Mouse (Mus musculus) stomach, postnatal 0 days (tissue): ENCODE measurements around the gene Ywhab. TPM values are rescaled to one million over a fixed set of nuclear protein-coding genes. Genes with fewer than 3 reads are reported as not detected.

Experiments
- ATAC-seq: fragments of 200-750 bp; cut with Nextera tagmentation; 2 replicates; pipeline ENCODE4 v1.8.0; 2017; ENCODE audit not compliant: low FRiP score, low TSS enrichment
- DNase-seq: peaks from one replicate; pipeline ENCODE4 v3.0.0-alpha.2; 2016; ENCODE audit warnings: low spot score
- H3K27ac ChIP-seq: fragments of 300-500 bp; sonication (generic); replicated peaks from 2 replicates; pipeline ENCODE4 v1.5.1; 2014; ENCODE audit warnings: mild to moderate bottlenecking, control low read depth
- H3K27me3 ChIP-seq: fragments of 300-500 bp; sonication (generic); 2 replicates; pipeline ENCODE4 v1.6.1; 2014; ENCODE audit warnings: low read length; ENCODE audit not compliant: control insufficient read depth, insufficient read depth
- H3K36me3 ChIP-seq: fragments of 300-500 bp; sonication (generic); 2 replicates; pipeline ENCODE4 v1.6.1; 2014; ENCODE audit warnings: low read length, mixed read lengths; ENCODE audit not compliant: control insufficient read depth, insufficient read depth
- H3K4me1 ChIP-seq: fragments of 300-500 bp; sonication (generic); replicated peaks from 2 replicates; pipeline ENCODE4 v1.6.1; 2014; ENCODE audit warnings: antibody characterized with exemption; ENCODE audit not compliant: control insufficient read depth, insufficient read depth
- H3K4me2 ChIP-seq: fragments of 300-500 bp; sonication (generic); replicated peaks from 2 replicates; pipeline ENCODE4 v1.6.1; 2014; ENCODE audit warnings: low read depth, mild to moderate bottlenecking, control low read depth, moderate library complexity
- H3K4me3 ChIP-seq: fragments of 300-500 bp; sonication (generic); 2 replicates; pipeline ENCODE4 v1.5.1; 2014; ENCODE audit warnings: low read depth, low read length, control low read depth
- H3K9ac ChIP-seq: fragments of 300-500 bp; sonication (generic); 2 replicates; pipeline ENCODE4 v1.6.1; 2014; ENCODE audit warnings: mild to moderate bottlenecking, low read length, control low read depth, mixed read lengths
- H3K9me3 ChIP-seq: fragments of 300-500 bp; sonication (generic); 2 replicates; pipeline ENCODE4 v1.6.1; 2016; ENCODE audit warnings: low read length; ENCODE audit not compliant: control insufficient read depth
- CTCF ChIP-seq: IDR thresholded peaks from 2 replicates; pipeline ENCODE4 v1.5.1; 2016; ENCODE audit warnings: antibody characterized with exemption, low read depth, mild to moderate bottlenecking, moderate library complexity
- EP300 ChIP-seq: optimal IDR thresholded peaks from 2 replicates; pipeline ENCODE3; 2016; ENCODE audit warnings: antibody characterized with exemption
- WGBS: fragments of 180-500 bp; shearing (Covaris S2); extraction: QIAGEN DNeasy Blood & Tissue Kit; methylation state at CpG from one replicate; pipeline ENCODE4 v1.1.7; 2014; 5-methylcytosine and 5-hydroxymethylcytosine counted together
- polyA plus RNA-seq: library from polyadenylated mRNA; unstranded; fragments of >200 nt; fragmentation: Nextera tagmentation; extraction: Ambion mirVana; gene quantifications from 2 replicates; pipeline ENCODE4 v1.2.1, GENCODE M21; 2015

Gene Ywhab
- polyA plus RNA-seq, 1 experiment from 2014 or later: 189 TPM

DNA sequence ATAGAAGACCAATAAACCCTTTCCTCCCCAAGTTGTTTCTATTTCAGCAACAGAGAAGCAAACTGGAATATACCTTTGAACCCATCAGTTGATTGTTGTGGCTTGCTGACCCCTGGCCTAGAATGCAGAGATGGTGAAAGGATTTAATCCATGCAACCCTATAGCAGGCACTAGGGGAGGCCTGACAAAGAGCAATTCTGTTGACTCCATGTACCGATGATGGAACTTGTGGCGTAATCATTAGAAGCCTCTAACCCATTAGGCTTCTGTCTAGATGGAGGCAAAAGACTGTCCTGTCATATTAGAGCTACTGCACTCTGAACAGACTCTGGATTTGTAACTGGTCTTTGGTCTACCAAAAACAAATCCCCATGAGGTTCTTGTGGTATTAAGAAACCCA is 1.9 kb upstream of the Ywhab start:
- no peak for TF ChIP-seq CTCF
- H3K36me3 ChIP-seq: no peaks in the 10 kb centered on the region
- ATAC-seq (no peak), DNase-seq (no peak)
- H3K4me1 ChIP-seq: no peaks in the 10 kb centered on the region
- H3K27me3 ChIP-seq: no peaks in the 10 kb centered on the region
- no peak overlapping the region for H3K27ac ChIP-seq
- no peak overlapping the region for H3K4me2 ChIP-seq
- H3K4me3 ChIP-seq: no peak overlapping the region
- no peaks in the 10 kb centered on the region for H3K9me3 ChIP-seq
- no peak overlapping the region for H3K9ac ChIP-seq
- WGBS: 90% methylated on average over 2 of the region's 2 CpGs

DNA sequence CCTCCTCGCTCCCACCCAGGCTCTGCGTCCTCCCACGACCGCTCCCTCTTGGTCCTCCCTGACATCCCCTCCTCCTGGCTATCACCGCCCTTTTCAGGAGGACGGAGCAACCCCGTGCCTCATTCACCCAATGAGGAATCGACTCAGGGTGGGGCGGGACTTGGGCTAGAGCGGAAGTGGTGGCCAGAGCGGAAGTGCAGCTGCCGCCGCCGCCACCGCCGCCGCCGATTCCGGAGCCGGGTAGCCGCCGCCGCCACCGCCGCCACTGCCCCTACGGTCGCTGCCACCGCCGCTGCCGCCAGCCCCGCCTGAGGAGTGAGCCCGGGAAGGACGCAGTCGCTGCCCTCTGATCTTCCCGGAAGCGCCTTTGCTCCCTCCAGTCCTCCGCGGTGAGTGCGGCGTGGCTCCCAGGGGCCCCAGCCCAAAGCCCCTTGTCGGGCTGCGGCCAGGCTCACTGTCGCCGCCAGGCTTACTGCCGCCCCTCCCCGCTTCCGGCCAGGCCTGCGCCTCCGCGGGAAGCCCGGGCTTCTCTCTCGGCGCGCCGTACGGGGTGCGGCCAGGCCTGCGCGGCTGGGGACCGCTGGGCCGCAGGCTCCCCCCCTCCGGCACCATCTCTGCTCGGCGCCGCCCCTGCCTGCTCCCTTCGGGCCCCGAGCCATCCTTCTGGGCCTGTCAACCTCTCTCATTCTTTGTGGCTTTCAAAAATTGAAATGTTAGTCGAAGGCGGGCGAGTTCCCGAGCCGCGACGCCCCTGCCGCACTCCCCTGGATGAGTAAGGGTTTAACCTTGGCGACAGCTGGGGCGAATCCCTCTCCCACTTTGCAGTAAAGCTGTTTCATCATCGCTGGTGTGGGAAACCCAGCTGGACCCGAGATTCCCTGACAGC is 460 bp downstream of the Ywhab start:
- peak overlapping the region; percentile 71 for H3K4me2 ChIP-seq
- no peaks in the 10 kb centered on the region for H3K36me3 ChIP-seq
- ATAC-seq: peak; percentile 99
- peak; percentile 73 for DNase-seq
- H3K9me3 ChIP-seq: no peaks in the 10 kb centered on the region
- H3K27me3 ChIP-seq: no peaks in the 10 kb centered on the region
- WGBS: under 1% methylated on average over 45 of the region's 79 CpGs
- H3K4me3 ChIP-seq: peak overlapping the region; percentile 97
- no peaks in the 10 kb centered on the region for H3K4me1 ChIP-seq
- TF ChIP-seq CTCF: peak; percentile 20; the same call in 1 of the 2 replicates
- TF ChIP-seq EP300: no peak
- H3K9ac ChIP-seq: peak overlapping the region; percentile 99
- H3K27ac ChIP-seq: peak overlapping the region; percentile 99

DNA sequence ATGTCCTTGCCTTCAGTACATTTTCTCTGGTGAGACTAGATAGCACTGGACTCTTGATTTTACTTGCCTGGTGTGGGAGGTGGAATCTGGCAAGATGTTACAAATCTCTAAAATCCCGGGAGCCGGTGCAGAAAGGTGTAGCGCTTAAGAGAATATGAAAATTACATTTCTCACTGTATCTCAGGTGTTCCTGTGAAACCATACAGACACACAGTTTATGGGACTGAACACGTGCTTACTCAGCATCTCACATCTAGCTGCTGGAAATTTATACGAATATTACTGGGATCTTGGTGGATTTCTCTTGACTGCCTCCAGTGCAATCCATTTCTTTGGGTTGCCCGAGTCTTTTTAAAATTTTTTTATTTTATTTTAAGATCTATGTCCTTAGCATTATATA is 1.5 kb downstream of the Ywhab start:
- Histone ChIP-seq H3K9ac (peak overlapping the region; percentile 99), H3K36me3 (no peaks in the 10 kb centered on the region), H3K4me2 (peak overlapping the region; percentile 71), H3K9me3 (no peaks in the 10 kb centered on the region), H3K4me1 (no peaks in the 10 kb centered on the region), H3K27me3 (no peaks in the 10 kb centered on the region), H3K27ac (no peak overlapping the region), H3K4me3 (peak overlapping the region; percentile 97)
- TF ChIP-seq EP300: no peak
- WGBS: 52% methylated on average over 6 of the region's 6 CpGs
- ATAC-seq: no peak
- no peak for DNase-seq

DNA sequence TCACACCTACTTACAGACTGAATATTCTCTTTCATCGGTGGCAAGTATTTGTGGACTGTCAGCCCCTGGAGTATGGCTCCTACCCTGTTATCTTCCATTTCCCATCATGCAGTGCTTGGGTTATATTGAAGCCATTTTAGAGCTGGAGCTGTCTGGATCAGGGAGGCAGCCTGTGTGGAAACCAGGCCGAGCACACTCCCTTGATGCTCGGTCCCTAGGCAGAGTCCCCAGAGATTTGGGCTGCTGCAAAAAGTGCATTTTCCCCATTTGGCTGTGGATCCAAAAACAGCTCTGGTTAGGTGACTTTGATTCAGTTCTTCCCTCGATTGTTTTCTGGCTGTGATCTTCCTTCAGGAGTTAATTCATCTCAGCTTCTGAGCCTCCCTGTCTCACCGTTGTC is 2.1 kb downstream of the Ywhab start:
- no peak overlapping the region for H3K9ac ChIP-seq
- no peaks in the 10 kb centered on the region for H3K36me3 ChIP-seq
- H3K4me3 ChIP-seq: no peak overlapping the region
- WGBS: 49% methylated on average over 5 of the region's 5 CpGs
- DNase-seq (no peak), ATAC-seq (no peak)
- H3K27me3 ChIP-seq: no peaks in the 10 kb centered on the region
- H3K4me2 ChIP-seq: no peak overlapping the region; the same call in 1 of the 2 replicates
- no peaks in the 10 kb centered on the region for H3K4me1 ChIP-seq
- no peak for TF ChIP-seq EP300
- TF ChIP-seq CTCF: no peak
- no peaks in the 10 kb centered on the region for H3K9me3 ChIP-seq
- no peak overlapping the region for H3K27ac ChIP-seq

DNA sequence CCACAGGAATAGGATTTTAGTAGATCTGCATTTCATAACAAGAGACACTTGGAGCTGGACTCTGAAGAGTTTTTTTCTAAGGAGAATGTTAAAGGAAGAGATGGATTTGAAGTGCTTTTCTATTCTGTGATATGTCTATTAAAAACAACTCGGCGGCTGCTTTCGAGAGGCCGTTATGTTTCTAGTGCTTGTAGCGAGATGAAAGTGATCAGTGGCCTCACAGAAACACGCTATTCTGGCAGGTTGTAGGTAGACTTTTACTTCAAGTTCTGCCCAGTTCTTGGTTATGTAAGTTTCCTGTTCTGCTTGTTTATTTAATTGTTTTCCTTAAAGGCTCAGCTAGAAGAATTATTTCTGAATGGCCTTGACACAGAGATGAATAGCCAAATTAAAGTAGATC is 4.2 kb downstream of the Ywhab start:
- no peak for ATAC-seq

DNA sequence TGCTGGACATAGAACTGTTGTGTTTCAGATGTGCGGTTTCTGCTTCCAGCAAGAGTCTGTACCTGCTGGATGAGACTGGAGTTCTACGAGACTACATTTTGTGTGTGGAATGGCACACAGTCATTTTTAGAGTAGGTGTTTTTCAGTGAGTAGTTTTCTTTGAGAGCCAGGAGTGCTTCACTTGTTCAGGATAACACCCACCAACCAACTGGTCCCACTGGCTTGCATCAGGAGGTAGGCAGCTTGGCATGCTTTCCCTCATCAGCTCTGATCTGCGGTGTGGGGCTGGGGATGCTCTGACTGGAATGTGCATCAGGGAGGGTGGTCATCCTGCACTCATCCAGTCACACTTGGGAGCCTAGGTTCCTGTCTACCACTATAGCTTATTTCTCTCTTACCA is 7.9 kb downstream of the Ywhab start:
- ATAC-seq (no peak), DNase-seq (no peak)
- Histone ChIP-seq H3K4me1 (0 out of 2 replicates have a peak, but pooled peaks cover under 1% of the 10 kb centered on the region), H3K9me3 (no peaks in the 10 kb centered on the region), H3K27ac (no peak overlapping the region), H3K27me3 (no peaks in the 10 kb centered on the region), H3K36me3 (no peaks in the 10 kb centered on the region), H3K4me2 (no peak overlapping the region), H3K4me3 (no peak overlapping the region), H3K9ac (no peak overlapping the region)
- WGBS: 93% methylated on average over 3 of the region's 3 CpGs
- TF ChIP-seq EP300: no peak
- no peak for TF ChIP-seq CTCF

More for the DNA sequence above, 4.2 kb downstream of the Ywhab start:
- 88% methylated on average over 6 of the region's 6 CpGs for WGBS
- TF ChIP-seq EP300: no peak
- no peak for TF ChIP-seq CTCF
- Histone ChIP-seq H3K9ac (no peak overlapping the region), H3K4me1 (no peaks in the 10 kb centered on the region), H3K4me2 (no peak overlapping the region), H3K27me3 (no peaks in the 10 kb centered on the region), H3K9me3 (no peaks in the 10 kb centered on the region), H3K27ac (no peak overlapping the region), H3K4me3 (no peak overlapping the region), H3K36me3 (no peaks in the 10 kb centered on the region)
- DNase-seq: no peak
